Mouse (Mus musculus) liver, postnatal 0 days (tissue): Measurements from ENCODE around the gene Katnal1.

Experiments used
- CTCF ChIP-seq: sonication (generic); IDR thresholded peaks from 2 replicates; pipeline ENCODE4 v1.5.1; 2016; ENCODE audit warnings: antibody characterized with exemption, low read depth
- EP300 ChIP-seq: IDR thresholded peaks from 2 replicates; pipeline ENCODE4 v1.6.1; 2016; ENCODE audit warnings: antibody characterized with exemption, low read depth, mild to moderate bottlenecking

DNA sequence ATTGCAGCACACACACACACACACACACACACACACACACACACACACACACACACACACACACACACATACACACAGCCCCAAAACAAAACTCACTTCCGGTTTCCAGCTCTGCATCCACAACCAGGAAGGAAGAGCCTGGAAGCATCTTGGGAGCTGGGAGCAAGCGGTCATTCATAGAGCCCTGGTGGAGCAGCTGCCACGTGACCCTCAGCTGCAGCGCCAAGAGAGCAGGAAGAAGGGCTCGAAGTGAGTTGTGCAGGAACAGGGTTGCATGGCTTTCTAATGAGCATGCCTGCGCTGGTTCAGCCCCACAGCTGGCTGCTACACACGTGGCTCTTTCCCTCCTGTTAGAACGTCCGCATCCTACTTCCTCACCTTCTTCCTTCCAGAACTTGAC, 40.5 kb upstream of the Katnal1 start:
- TF ChIP-seq CTCF (no peak), EP300 (no peak)
